ENCODE assay signal across 8 mouse cellular contexts in genomic region chrX:157307411-157307810, GRCm38 (mm10).
DNase-seq lines count a peak whose midpoint lies in the region; ATAC-seq and TF ChIP-seq lines count a peak whose summit lies in the region.

No protein-coding gene starts in this region.

- no peak overlapping the region for H3K4me3 ChIP-seq in forebrain, embryonic 11.5 days (ENCODE audit: low read depth, low read length)
- no peak overlapping the region for H3K4me3 ChIP-seq in forebrain, embryonic 10.5 days
- no peak overlapping the region for H3K4me3 ChIP-seq in neural tube, embryonic 11.5 days (ENCODE audit: low read depth, low read length)
- H3K4me3 ChIP-seq in forebrain, postnatal 0 days (ENCODE audit: low read depth, low read length), result no peak overlapping the region
- H3K4me3 ChIP-seq in midbrain, embryonic 13.5 days (replicated peaks), result no peak overlapping the region

- WGBS in forebrain, embryonic 11.5 days, result 7% methylated on average over 3 of the region's 3 CpGs
- WGBS in forebrain, embryonic 10.5 days, result 5% methylated on average over 3 of the region's 3 CpGs
- 11% methylated on average over 3 of the region's 3 CpGs for WGBS in neural tube, embryonic 11.5 days
- WGBS in forebrain, postnatal 0 days, result 15% methylated on average over 3 of the region's 3 CpGs
- WGBS in midbrain, embryonic 13.5 days, result 6% methylated on average over 3 of the region's 3 CpGs

- DNase-seq in forebrain, embryonic 11.5 days (ENCODE audit: low spot score), result no peak
- DNase-seq in forebrain, embryonic 10.5 days (ENCODE audit: extremely low spot score, low spot score), result no peak
- DNase-seq in neural tube, embryonic 11.5 days (ENCODE audit: low spot score), result peak; percentile 35
- DNase-seq in neural tube, embryonic 10.5 days (ENCODE audit: extremely low spot score, low spot score), result no peak
- peak; percentile 78 for DNase-seq in forebrain, postnatal 0 days
- no peak for DNase-seq in frontal cortex, postnatal 25 days (ENCODE audit: low spot score in 2 of 2)
- no peak for DNase-seq in gastrocnemius, postnatal 36 days

- no peaks in the 10 kb centered on the region for H3K27me3 ChIP-seq in forebrain, embryonic 11.5 days (ENCODE audit: control insufficient read depth, insufficient read depth, low read length)
- peaks cover 29% of the 10 kb centered on the region for H3K27me3 ChIP-seq in forebrain, embryonic 10.5 days (ENCODE audit: poor library complexity, severe bottlenecking)
- H3K27me3 ChIP-seq in neural tube, embryonic 11.5 days (ENCODE audit: control insufficient read depth, insufficient read depth, low read length), result no peaks in the 10 kb centered on the region
- H3K27me3 ChIP-seq in forebrain, postnatal 0 days (ENCODE audit: insufficient read depth, low read length), result no peaks in the 10 kb centered on the region
- H3K27me3 ChIP-seq in midbrain, embryonic 13.5 days, result no peaks in the 10 kb centered on the region; the same call in 1 of the 2 replicates

- H3K9ac ChIP-seq in forebrain, embryonic 11.5 days (ENCODE audit: low read length), result no peak overlapping the region
- H3K9ac ChIP-seq in neural tube, embryonic 11.5 days (ENCODE audit: low read length), result no peak overlapping the region
- no peak overlapping the region for H3K9ac ChIP-seq in forebrain, postnatal 0 days
- H3K9ac ChIP-seq in midbrain, embryonic 13.5 days (replicated peaks), result no peak overlapping the region

- TF ChIP-seq CTCF in forebrain, postnatal 0 days (IDR thresholded peaks at IDR 0.05; ENCODE audit: low read depth), result peak; percentile 65

- H3K4me1 ChIP-seq in forebrain, embryonic 11.5 days (replicated peaks; ENCODE audit: control insufficient read depth, insufficient read depth, low read length), result no peaks in the 10 kb centered on the region
- H3K4me1 ChIP-seq in forebrain, embryonic 10.5 days, result peaks cover 27% of the 10 kb centered on the region
- no peaks in the 10 kb centered on the region for H3K4me1 ChIP-seq in neural tube, embryonic 11.5 days (ENCODE audit: control insufficient read depth, insufficient read depth, low read length)
- no peaks in the 10 kb centered on the region for H3K4me1 ChIP-seq in forebrain, postnatal 0 days (ENCODE audit: insufficient read depth)
- H3K4me1 ChIP-seq in midbrain, embryonic 13.5 days (replicated peaks), result peaks cover 13% of the 10 kb centered on the region; the same call in 1 of the 2 replicates

- intact Hi-C loops in gastrocnemius, postnatal 36 days (cut with DNase I), result loop anchor here (5.0 kb wide), 1 partner anchor 395 kb away; no protein-coding TSS in a partner anchor

- H3K4me2 ChIP-seq in forebrain, embryonic 11.5 days (ENCODE audit: low read depth, low read length, severe bottlenecking), result no peak overlapping the region
- H3K4me2 ChIP-seq in neural tube, embryonic 11.5 days (ENCODE audit: low read depth), result no peak overlapping the region
- H3K4me2 ChIP-seq in forebrain, postnatal 0 days (ENCODE audit: low read depth), result no peak overlapping the region
- H3K4me2 ChIP-seq in midbrain, embryonic 13.5 days (replicated peaks), result no peak overlapping the region

- peak; percentile 57; the same call in 1 of the 2 replicates for ATAC-seq in forebrain, embryonic 11.5 days (replicated peaks; ENCODE audit: low FRiP score)
- ATAC-seq in neural tube, embryonic 11.5 days (ENCODE audit: insufficient read depth, low FRiP score, low TSS enrichment), result no peak
- ATAC-seq in forebrain, postnatal 0 days, result peak; percentile 66
- ATAC-seq in midbrain, embryonic 13.5 days, result peak; percentile 60

- H3K36me3 ChIP-seq in forebrain, embryonic 11.5 days (ENCODE audit: control insufficient read depth, insufficient read depth, low read length), result no peaks in the 10 kb centered on the region
- no peaks in the 10 kb centered on the region for H3K36me3 ChIP-seq in forebrain, embryonic 10.5 days (replicated peaks)
- no peaks in the 10 kb centered on the region for H3K36me3 ChIP-seq in neural tube, embryonic 11.5 days (ENCODE audit: control insufficient read depth, insufficient read depth, low read length)
- no peaks in the 10 kb centered on the region for H3K36me3 ChIP-seq in forebrain, postnatal 0 days (ENCODE audit: insufficient read depth)
- no peaks in the 10 kb centered on the region for H3K36me3 ChIP-seq in midbrain, embryonic 13.5 days

- no peaks in the 10 kb centered on the region for H3K9me3 ChIP-seq in forebrain, embryonic 11.5 days (ENCODE audit: control insufficient read depth, low read length)
- H3K9me3 ChIP-seq in forebrain, embryonic 10.5 days, result no peaks in the 10 kb centered on the region
- H3K9me3 ChIP-seq in neural tube, embryonic 11.5 days (ENCODE audit: control insufficient read depth, low read length), result no peaks in the 10 kb centered on the region
- H3K9me3 ChIP-seq in forebrain, postnatal 0 days (ENCODE audit: low read length), result no peaks in the 10 kb centered on the region
- H3K9me3 ChIP-seq in midbrain, embryonic 13.5 days, result no peaks in the 10 kb centered on the region

- H3K27ac ChIP-seq in forebrain, embryonic 11.5 days (ENCODE audit: low read depth, low read length), result no peak overlapping the region
- H3K27ac ChIP-seq in forebrain, embryonic 10.5 days, result no peak overlapping the region
- no peak overlapping the region for H3K27ac ChIP-seq in neural tube, embryonic 11.5 days (ENCODE audit: low read depth, low read length)
- no peak overlapping the region for H3K27ac ChIP-seq in forebrain, postnatal 0 days (ENCODE audit: low read depth, low read length)
- H3K27ac ChIP-seq in midbrain, embryonic 13.5 days, result 0 out of 2 replicates have a peak overlapping the region, but pooled peaks have one; percentile 53

Comparison
In these comparisons a context has a peak if more than half of its experiments do, and no peak if none do; other contexts are left out.
1. DNase-seq: peak in neural tube, embryonic 11.5 days (single experiment) and forebrain, postnatal 0 days (single experiment); none in forebrain, embryonic 11.5 days (single experiment), forebrain, embryonic 10.5 days (single experiment), neural tube, embryonic 10.5 days (single experiment), frontal cortex, postnatal 25 days (0 of 2) and gastrocnemius, postnatal 36 days (0 of 2).